ENCODE assay signal across 33 mouse cellular contexts in genomic region chr13:112183996-112184395, GRCm38 (mm10).
"Had no signal": no experiment of that assay in that cellular context is flagged by ENCODE, and none has a peak within 500 bp of the region (broad histone marks: within the 10 kb centered on the region; RNA-seq: fewer than 3 reads in every experiment).

No protein-coding gene starts in this region.

- H3K9me3 ChIP-seq: heart, embryonic 13.5 days; heart, embryonic 15.5 days; hindbrain, embryonic 10.5 days; hindbrain, embryonic 12.5 days; hindbrain, embryonic 13.5 days; hindbrain, embryonic 15.5 days; intestine, embryonic 15.5 days; kidney, embryonic 15.5 days had no signal

- H3K9ac ChIP-seq: heart, embryonic 13.5 days; heart, embryonic 15.5 days; hindbrain, embryonic 12.5 days; hindbrain, embryonic 13.5 days; hindbrain, embryonic 14.5 days; hindbrain, embryonic 15.5 days; intestine, embryonic 15.5 days; kidney, embryonic 15.5 days had no signal

- ATAC-seq: hindbrain, embryonic 16.5 days; hindbrain, postnatal 0 days; inflammation-experienced regulatory T-cells, adult 6 months; intestine, embryonic 15.5 days; intestine, embryonic 16.5 days; intestine, postnatal 0 days had no signal

- H3K4me2 ChIP-seq: heart, embryonic 13.5 days; heart, embryonic 15.5 days; hindbrain, embryonic 12.5 days; hindbrain, embryonic 13.5 days; hindbrain, embryonic 14.5 days; hindbrain, embryonic 15.5 days; intestine, embryonic 15.5 days; kidney, embryonic 15.5 days had no signal

- H3K4me3 ChIP-seq: heart, embryonic 13.5 days; heart, embryonic 15.5 days; hindbrain, embryonic 10.5 days; hindbrain, embryonic 12.5 days; hindbrain, embryonic 13.5 days; hindbrain, embryonic 15.5 days; intestine, embryonic 15.5 days; kidney, embryonic 15.5 days; layer of hippocampus, adult 2 months; left cerebral cortex, adult 2 months had no signal

- H3K27me3 ChIP-seq: heart, embryonic 13.5 days; heart, embryonic 15.5 days; hindbrain, embryonic 12.5 days; hindbrain, embryonic 13.5 days; hindbrain, embryonic 15.5 days; intestine, embryonic 15.5 days; kidney, embryonic 15.5 days had no signal

- DNase-seq: heart, postnatal 10 days; heart, postnatal 14 days; heart, postnatal 36 days; heart, postnatal 4 days; kidney, adult 11 months; kidney, adult 18-20 months; kidney, adult 2 months; kidney, adult 8-10 months; kidney, adult 9 months; kidney, postnatal 10 days; kidney, postnatal 14 days; kidney, postnatal 25 days; kidney, postnatal 36 days; kidney, postnatal 4 days; layer of hippocampus, adult 9-11 months; layer of hippocampus, postnatal 36 days had no signal

- H3K36me3 ChIP-seq: heart, embryonic 13.5 days; heart, embryonic 15.5 days; hindbrain, embryonic 10.5 days; hindbrain, embryonic 12.5 days; hindbrain, embryonic 13.5 days; hindbrain, embryonic 15.5 days; intestine, embryonic 15.5 days; kidney, embryonic 15.5 days had no signal

- H3K27ac ChIP-seq: heart, embryonic 13.5 days; heart, embryonic 15.5 days; hindbrain, embryonic 10.5 days; hindbrain, embryonic 12.5 days; hindbrain, embryonic 13.5 days; hindbrain, embryonic 14.5 days; hindbrain, embryonic 15.5 days; hindbrain, postnatal 0 days; intestine, embryonic 15.5 days; kidney, embryonic 15.5 days; kidney, postnatal 0 days; layer of hippocampus, adult 2 months; left cerebral cortex, adult 2 months had no signal
